9 mouse cellular contexts compared by ENCODE assay signal in genomic region chr14:18506168-18506567, GRCm38 (mm10).
DNase-seq lines count a peak whose midpoint lies in the region; ATAC-seq and TF ChIP-seq lines count a peak whose summit lies in the region.
"Had no signal": no experiment of that assay in that cellular context is flagged by ENCODE, and none has a peak within 500 bp of the region (broad histone marks: within the 10 kb centered on the region; RNA-seq: fewer than 3 reads in every experiment).

No protein-coding gene starts in this region.

- H3K36me3 ChIP-seq in hindbrain, embryonic 14.5 days (replicated peaks; ENCODE audit: control insufficient read depth, insufficient read depth), result no peaks in the 10 kb centered on the region
- H3K36me3 ChIP-seq in hindbrain, embryonic 12.5 days, result no peaks in the 10 kb centered on the region
- no peaks in the 10 kb centered on the region for H3K36me3 ChIP-seq in CH12.LX (replicated peaks in 1 of 2; ENCODE audit: control insufficient read depth in 1 of 2, insufficient read depth in 1 of 2, low read length in 1 of 2)
- H3K36me3 ChIP-seq: hindbrain, embryonic 15.5 days had no signal

- H3K4me1 ChIP-seq in hindbrain, embryonic 14.5 days (replicated peaks; ENCODE audit: control insufficient read depth, insufficient read depth, low read length), result no peaks in the 10 kb centered on the region
- H3K4me1 ChIP-seq in hindbrain, embryonic 12.5 days, result no peaks in the 10 kb centered on the region
- no peaks in the 10 kb centered on the region for H3K4me1 ChIP-seq in CH12.LX (ENCODE audit: control insufficient read depth in 1 of 2, insufficient read depth in 2 of 2)
- H3K4me1 ChIP-seq: hindbrain, embryonic 15.5 days had no signal

- dilution Hi-C loops in CH12.LX (cut with MboI; ENCODE audit: extremely low pct_ligation_motif_present, extremely low pct_unique_long_range_greater_than_20kb, low sequenced_read_pairs), result no loop called here

- TF ChIP-seq RAD21 in CH12.LX (IDR thresholded peaks at IDR 0.05; ENCODE audit: low read depth, low read length), result peak; percentile 60

- 77% methylated on average over 4 of the region's 4 CpGs for WGBS in hindbrain, embryonic 14.5 days
- WGBS in hindbrain, embryonic 12.5 days, result 76% methylated on average over 4 of the region's 4 CpGs

- H3K9me3 ChIP-seq in hindbrain, embryonic 14.5 days (ENCODE audit: control insufficient read depth, low read length), result no peaks in the 10 kb centered on the region
- H3K9me3 ChIP-seq in hindbrain, embryonic 12.5 days (replicated peaks), result no peaks in the 10 kb centered on the region
- H3K9me3 ChIP-seq in CH12.LX (replicated peaks; ENCODE audit: low read length), result no peaks in the 10 kb centered on the region
- H3K9me3 ChIP-seq: hindbrain, embryonic 15.5 days had no signal

- in situ Hi-C loops in CH12.LX (cut with MboI; ENCODE audit: low pct_ligation_motif_present, low pct_unique_long_range_greater_than_20kb, low sequenced_read_pairs), result no loop called here

- H3K79me2 ChIP-seq in CH12.LX (replicated peaks; ENCODE audit: control insufficient read depth, extremely low read depth, insufficient read depth, poor library complexity, severe bottlenecking), result no peaks in the 10 kb centered on the region

- H3K27ac ChIP-seq in hindbrain, embryonic 14.5 days, result no peak overlapping the region
- H3K27ac ChIP-seq in hindbrain, embryonic 12.5 days, result no peak overlapping the region
- H3K27ac ChIP-seq in CH12.LX (ENCODE audit: insufficient read depth, low read depth), result no peak overlapping the region
- H3K27ac ChIP-seq: hindbrain, embryonic 15.5 days had no signal

- H3K27me3 ChIP-seq in hindbrain, embryonic 14.5 days (ENCODE audit: control insufficient read depth, insufficient read depth, low read length), result no peaks in the 10 kb centered on the region
- no peaks in the 10 kb centered on the region for H3K27me3 ChIP-seq in hindbrain, embryonic 12.5 days
- no peaks in the 10 kb centered on the region for H3K27me3 ChIP-seq in CH12.LX (replicated peaks)
- H3K27me3 ChIP-seq: hindbrain, embryonic 15.5 days had no signal

- TF ChIP-seq EP300 in CH12.LX (IDR thresholded peaks at IDR 0.05; ENCODE audit: low read length), result no peak

- no peak for TF ChIP-seq POLR2A in CH12.LX (IDR thresholded peaks at IDR 0.05; ENCODE audit: low read depth, low read length)

- no peak for ATAC-seq in hindbrain, embryonic 14.5 days (ENCODE audit: low FRiP score)
- ATAC-seq in hindbrain, embryonic 12.5 days (ENCODE audit: low FRiP score), result no peak

- no peak overlapping the region for H3K4me3 ChIP-seq in hindbrain, embryonic 14.5 days (replicated peaks; ENCODE audit: low read length)
- no peak overlapping the region for H3K4me3 ChIP-seq in hindbrain, embryonic 12.5 days
- H3K4me3 ChIP-seq in CH12.LX (replicated peaks in 1 of 3; ENCODE audit: low read depth in 2 of 3, low read length in 2 of 3, poor library complexity in 1 of 3), result no peak overlapping the region
- H3K4me3 ChIP-seq: hindbrain, embryonic 15.5 days had no signal

- H3K4me2 ChIP-seq in hindbrain, embryonic 14.5 days (replicated peaks), result no peak overlapping the region
- H3K4me2 ChIP-seq in hindbrain, embryonic 12.5 days (replicated peaks), result no peak overlapping the region
- H3K4me2 ChIP-seq in CH12.LX (ENCODE audit: insufficient read depth, low read depth, poor library complexity, severe bottlenecking), result no peak overlapping the region
- H3K4me2 ChIP-seq: hindbrain, embryonic 15.5 days had no signal

- no peak overlapping the region for H3K9ac ChIP-seq in hindbrain, embryonic 14.5 days
- H3K9ac ChIP-seq in hindbrain, embryonic 12.5 days, result no peak overlapping the region
- no peak overlapping the region for H3K9ac ChIP-seq in CH12.LX (ENCODE audit: insufficient read depth, low read depth)
- H3K9ac ChIP-seq: hindbrain, embryonic 15.5 days had no signal

- DNase-seq in hindbrain, embryonic 14.5 days (ENCODE audit: low spot score), result peak; percentile 47
- DNase-seq in CH12.LX (ENCODE audit: extremely low read depth), result peak; percentile 52
- DNase-seq in adipocyte (ENCODE audit: low spot score), result peak; percentile 45
- peak; percentile 60 for DNase-seq in kidney, adult 9 months
- peak; percentile 71 for DNase-seq in retina, embryonic 14.5 days (ENCODE audit: low spot score)
- DNase-seq in natural killer cell, adult 2 months (ENCODE audit: low spot score in 2 of 2), result no peak
- DNase-seq in B cell, adult 2 months, result no peak

- peak; percentile 40 to 62; a peak in 3 of 4 replicates for TF ChIP-seq CTCF in CH12.LX (conservative IDR thresholded peaks at IDR 0.05 in 1 of 2, IDR thresholded peaks at IDR 0.05 in 1 of 2; ENCODE audit: low read depth in 2 of 2, low read length in 2 of 2)

TF ChIP-seq in CH12.LX, 34 proteins besides CTCF, POLR2A, EP300 and RAD21:
- TF ChIP-seq JUND (conservative IDR thresholded peaks at IDR 0.05; ENCODE audit: low read depth, low read length) (no peak), ZMIZ1 (IDR thresholded peaks at IDR 0.05; ENCODE audit: low read depth, low read length) (no peak), SMC3 (IDR thresholded peaks at IDR 0.05; ENCODE audit: low read depth, low read length) (peak; percentile 61), ZKSCAN1 (IDR thresholded peaks at IDR 0.05; ENCODE audit: borderline replicate concordance, low read depth, low read length) (no peak)

Comparison
In these comparisons a context has a peak if more than half of its experiments do, and no peak if none do; other contexts are left out.
1. DNase-seq: peak in hindbrain, embryonic 14.5 days (single experiment), CH12.LX (single experiment), adipocyte (single experiment), kidney, adult 9 months (single experiment) and retina, embryonic 14.5 days (single experiment); none in natural killer cell, adult 2 months (0 of 2) and B cell, adult 2 months (0 of 2).